Mouse (Mus musculus) hindlimb bud, embryonic 11.5 days (tissue): ENCODE measurements around the gene Gstm6.
A peak's percentile ranks its signal among the peaks of the same experiment; 100 is the strongest.

Source experiments
- DNase-seq: peaks from one replicate; pipeline ENCODE4 v3.0.0-alpha.2; 2012; ENCODE audit warnings: low read depth, low spot score; ENCODE audit errors: extremely low spot score

Gstm6 gene

DNA sequence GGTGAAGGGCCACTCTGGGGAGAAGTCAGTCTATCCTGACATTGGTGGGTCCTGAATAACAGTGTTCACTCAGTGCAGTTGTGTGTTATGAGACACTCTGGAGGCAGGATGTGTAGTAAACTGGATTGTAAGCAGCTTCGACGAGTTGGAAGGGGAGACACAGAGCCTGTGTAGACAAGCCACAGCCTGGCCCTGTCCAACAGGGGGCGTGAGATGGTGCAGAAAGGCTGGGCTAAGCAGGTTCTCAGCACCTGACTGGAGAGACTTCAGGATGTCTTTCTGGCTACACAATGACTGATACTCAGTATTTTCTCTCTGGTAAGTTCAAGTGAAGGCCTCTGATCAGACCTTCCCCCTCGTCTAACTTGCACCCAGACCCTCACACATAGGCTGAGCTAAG is 2.2 kb upstream of the Gstm6 start:
- DNase-seq, result no peak

DNA sequence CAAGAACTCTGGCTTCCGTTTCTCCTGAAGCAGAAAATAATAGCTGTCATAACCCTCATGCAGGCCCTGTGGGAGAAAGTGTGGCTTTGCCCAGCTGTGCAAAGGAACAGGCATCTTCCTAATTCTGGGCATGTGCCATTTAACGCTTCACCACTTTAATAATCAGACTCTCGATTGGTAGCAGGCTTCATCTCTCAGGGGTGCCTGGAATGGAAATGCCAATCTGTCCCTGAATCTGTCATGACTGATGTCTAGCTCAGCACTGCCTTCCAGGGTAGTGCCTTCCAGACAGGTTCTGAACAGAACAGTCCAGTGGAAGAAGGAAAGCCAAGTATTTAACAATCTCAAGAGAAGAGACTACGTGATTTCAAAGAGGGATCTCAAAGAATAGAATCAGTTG is 2.3 kb downstream of the Gstm6 start:
- no peak for DNase-seq

DNA sequence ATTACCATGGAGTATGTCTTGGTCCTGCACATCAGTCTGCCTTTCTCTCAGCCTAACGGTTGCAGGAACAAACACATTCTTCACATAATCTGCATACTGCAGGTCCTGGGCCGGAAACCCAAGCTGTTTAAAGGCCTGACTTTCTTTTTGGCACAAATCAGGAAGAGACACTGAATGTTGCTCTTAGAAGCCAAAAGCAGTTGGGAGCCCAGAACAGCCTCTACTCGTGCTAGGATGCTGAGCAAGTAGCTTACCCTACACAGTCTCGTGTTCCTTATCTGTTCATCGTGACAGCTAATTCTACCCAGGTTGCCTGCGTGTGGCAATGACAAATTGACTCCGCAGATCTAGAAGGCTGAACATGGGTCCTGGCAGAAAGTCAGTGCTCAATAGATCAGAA is 3.0 kb downstream of the Gstm6 start:
- DNase-seq, result no peak

- no peak for DNase-seq
These were observed 3.7 kb downstream of the Gstm6 start for GRCm38 (mm10) chr3:107939830-107940229.

DNA sequence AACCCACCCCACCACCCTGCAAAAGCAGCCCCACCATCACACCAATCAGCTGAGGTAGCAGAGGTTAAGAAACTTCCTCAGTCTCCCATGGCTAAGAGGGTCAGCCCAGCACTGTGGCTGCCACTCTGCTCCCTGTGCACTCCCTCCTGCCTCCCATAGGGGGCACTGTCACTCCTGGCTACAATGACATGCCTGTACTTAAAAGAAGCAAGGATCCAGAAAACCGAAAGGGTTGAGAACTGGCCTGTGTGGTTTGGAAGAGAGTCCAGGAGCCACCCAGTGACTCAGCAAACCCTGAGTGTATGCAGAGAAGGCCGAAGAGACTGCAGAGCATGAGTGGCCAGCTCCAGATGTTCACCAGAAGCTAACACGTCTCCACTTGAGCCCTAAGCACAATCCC is 4.1 kb downstream of the Gstm6 start:
- peak; percentile 31 for DNase-seq

DNA sequence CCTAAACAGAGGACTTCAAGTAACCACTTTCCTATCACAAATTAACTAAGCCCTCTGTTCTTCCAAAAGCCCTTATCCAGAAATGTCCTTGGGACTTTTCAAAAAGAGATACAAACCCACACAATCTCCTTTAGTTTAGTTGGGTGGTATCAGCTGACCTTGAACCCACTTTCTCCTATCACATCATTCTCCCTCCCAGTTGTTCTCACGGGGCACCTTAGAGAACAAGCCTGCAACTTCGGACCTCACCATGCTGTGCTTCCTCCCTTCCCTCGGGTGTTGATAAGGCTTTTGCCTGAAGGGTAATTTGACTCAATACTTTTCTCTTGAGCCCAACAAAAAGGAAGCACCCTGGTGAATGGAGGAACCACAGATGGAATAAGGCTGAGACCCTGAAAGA is 7.7 kb downstream of the Gstm6 start:
- DNase-seq, result no peak

DNA sequence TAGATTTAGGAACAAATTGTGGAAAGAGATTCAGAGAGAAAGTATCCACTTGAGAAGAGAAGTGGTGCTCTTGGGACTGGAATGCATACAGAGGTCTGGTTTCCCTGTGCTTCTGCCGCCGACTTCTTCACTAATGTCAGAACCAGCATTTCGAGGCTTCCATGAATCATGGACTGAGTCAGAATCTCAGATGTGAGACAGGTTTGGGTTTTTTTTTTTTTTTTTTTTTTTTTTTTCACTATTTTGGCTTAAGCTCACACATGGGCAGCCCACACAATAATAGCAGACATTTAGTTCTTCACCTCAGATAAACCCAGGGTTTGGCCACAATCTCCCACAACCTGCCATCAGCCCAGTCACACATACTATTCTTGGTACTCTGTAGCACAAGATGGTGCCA is 8.3 kb downstream of the Gstm6 start:
- DNase-seq, result no peak

DNA sequence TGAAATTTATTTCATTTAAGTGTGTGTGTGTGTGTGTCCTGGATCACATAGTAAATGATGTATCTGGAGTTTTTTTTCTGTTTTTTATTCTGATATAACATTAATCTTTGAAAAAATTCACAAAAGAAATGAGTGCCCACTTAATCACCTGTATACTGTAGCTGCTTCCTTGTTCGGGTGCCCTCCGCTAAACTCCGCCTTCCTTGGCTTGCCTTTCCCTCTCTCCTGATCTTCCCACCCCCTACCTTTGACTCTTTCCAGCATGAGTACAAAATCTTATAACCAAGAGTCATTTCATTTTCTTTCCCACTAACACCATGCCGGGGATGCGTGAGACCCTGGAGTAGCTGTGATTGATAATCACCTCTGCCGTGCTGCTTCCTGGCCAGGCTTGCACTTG is 11.4 kb downstream of the Gstm6 start:
- DNase-seq, result no peak

GRCm38 (mm10) chr3:107931670-107932069 is 11.9 kb downstream of the Gstm6 start, which contains the start of gene Gstm7:
TSS of gene Gstm7 (minus strand) at chr3:107931817.
- DNase-seq, result peak; percentile 87

DNA sequence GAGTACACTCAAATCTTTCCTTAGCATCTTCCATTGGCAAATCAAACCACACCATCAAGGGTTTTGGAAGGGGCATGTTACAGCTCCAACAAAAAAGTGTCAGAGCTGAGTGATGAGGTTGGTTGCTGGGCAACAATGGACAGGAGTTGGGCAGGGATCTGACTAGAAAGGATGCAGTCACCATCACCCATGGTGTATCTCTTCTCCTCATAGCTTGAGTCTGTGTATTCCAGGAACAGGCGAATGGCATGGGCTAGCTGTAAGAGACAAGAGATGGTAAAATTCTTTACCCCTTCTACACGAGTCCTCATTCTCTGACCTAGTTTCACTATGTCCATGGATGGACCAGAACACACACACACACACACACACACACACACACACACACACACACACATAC is 12.4 kb downstream of the Gstm6 start:
- DNase-seq, result no peak

DNA sequence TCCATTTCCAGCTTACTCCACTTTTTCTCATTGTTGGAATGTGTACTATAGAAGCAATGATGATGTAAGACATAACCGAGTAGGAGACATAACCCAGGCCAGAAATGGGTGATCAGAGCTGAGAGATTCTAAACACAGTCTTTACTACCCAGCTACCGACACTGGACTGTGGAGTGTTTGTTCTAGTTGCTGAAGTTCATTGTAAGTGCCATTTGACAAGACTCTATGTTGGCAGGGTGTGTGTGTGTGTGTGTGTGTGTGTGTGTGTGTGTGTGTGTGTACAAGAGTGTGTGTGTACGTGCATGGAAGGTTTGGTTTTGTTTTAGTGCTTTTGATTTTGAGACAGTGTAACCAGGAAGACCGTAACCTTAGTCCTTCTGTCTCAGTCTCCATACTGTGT is 13.8 kb downstream of the Gstm6 start:
- no peak for DNase-seq

DNA sequence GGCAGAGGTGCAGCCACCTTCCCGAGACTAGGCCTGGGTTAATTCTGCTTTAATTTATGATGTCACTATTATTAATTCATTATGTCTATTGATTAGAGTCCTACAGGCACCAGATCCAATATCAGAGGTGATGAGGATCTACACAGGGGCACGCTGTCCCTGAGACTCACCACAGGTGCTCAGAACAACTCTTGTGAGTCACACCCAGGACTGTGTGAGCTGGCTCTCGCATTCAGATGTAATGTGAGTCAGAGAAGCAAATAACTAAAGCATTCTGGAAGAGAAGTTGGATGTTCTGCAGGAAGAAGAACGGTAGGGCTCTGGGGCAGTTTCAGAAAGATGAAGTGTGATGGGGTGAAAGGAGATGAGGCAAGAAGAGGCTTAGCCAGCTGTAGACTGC is 14.3 kb downstream of the Gstm6 start:
- DNase-seq, result no peak

DNA sequence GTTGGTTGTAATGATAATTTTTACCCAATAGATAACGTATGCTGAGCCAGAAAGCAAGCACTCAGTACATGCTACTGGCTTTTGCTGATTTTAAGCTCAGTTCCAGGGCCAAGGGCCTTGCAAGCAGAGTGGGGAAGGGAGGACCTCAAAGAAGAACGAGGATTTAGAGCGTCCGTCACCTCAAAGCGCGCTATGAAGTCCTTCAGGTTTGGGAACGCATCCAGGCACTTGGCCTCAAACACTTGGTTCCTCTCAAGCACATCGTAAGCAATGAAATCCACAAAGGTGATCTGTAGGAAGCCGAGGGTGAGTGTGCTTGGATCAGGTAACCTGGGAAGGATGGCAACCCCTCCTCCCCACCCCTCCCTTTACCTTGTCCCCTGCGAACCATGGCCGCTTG is 14.9 kb downstream of the Gstm6 start:
- DNase-seq, result no peak

DNA sequence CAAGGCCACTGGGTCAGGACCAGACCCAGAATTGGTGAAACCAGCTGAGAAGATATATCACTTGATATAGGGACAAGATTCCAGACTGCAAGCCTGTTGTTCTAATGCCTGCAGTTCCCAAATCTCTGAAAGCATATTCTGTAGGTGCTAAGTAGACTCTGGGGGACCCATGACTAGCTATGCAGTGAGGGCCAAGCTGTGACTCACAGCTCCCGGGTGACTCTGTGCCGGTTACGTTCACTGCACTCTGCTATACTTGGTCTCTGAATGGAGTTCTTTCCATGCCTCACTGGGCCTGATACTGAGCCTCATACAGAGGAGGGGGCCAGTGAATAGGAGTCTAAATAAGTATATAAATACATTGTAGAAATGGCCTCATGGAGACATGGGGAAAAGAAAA is 15.7 kb downstream of the Gstm6 start:
- DNase-seq, result no peak

DNA sequence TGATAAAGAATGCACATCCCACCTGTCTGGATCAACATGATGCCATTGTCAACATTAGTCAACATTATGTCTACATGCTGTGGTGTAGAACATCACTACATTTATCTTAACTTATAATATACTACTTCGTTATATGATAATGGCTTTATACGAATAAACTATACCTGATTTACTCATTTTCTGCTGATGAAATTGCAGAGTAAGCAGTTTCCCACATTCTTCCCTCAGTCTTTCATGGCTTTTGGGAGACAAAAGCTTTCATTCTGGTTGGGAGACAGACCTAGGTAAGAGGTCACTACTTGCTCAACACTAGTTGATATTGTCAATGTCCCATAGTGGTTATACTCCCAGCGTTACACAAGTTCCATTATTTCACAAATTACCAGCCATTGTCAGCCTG is 18.2 kb downstream of the Gstm6 start:
- DNase-seq, result no peak

GRCm38 (mm10) chr3:107920348-107920747 is 23.2 kb downstream of the Gstm6 start:
- no peak for DNase-seq

DNA sequence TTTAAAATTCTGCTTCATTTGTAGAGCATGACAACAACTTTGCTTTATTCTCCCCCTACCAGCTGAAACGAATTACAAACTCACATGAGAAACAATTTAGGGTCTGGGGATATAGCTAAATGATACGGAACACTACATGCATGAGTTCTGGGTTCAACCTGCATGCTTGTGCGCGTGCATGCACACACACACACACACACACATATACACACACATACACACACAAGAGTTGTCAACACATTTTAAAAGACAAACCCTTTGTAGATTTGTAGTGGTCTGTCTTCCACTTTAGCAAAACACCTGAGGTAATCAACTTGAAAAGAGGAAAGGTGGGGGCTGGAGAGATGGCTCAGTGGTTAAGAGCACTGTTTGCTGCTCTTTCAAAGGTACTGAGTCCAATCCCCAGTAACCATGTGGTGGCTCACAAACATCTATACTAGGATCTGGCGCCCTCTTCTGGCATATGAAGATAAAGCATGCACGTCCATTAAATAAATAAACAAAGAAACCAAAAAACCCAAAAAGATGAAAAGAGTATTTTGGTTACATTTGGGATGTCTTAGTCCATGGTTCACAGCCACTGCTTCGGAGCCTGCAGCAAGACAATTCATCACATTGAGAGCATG is 25.7 kb downstream of the Gstm6 start:
- DNase-seq, result no peak

GRCm38 (mm10) chr3:107917097-107917496 is 26.5 kb downstream of the Gstm6 start:
- DNase-seq, result no peak

DNA sequence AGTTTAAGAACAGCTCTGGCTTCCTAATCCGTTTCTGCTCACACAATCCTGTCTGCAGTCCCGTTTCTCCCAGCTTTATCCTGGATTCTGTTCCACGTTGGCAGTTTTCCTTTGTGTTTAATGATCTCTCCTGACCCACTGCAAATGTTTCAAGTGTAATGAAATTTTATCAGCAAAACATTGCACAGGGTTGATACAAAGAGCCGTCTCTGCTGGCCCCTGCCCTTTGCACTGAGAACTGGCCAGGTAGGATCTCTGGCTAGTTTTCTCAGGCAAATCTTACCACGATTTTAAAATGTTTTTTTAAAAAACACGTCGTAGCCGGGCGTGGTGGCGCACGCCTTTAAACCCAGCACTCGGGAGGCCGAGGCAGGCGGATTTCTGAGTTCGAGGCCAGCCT is 26.9 kb downstream of the Gstm6 start:
- DNase-seq, result no peak

- no peak for DNase-seq
These were observed 37.6 kb downstream of the Gstm6 start for GRCm38 (mm10) chr3:107905942-107906341.

GRCm38 (mm10) chr3:107900955-107901673 is 42.4 kb downstream of the Gstm6 start:
- no peak for DNase-seq

DNA sequence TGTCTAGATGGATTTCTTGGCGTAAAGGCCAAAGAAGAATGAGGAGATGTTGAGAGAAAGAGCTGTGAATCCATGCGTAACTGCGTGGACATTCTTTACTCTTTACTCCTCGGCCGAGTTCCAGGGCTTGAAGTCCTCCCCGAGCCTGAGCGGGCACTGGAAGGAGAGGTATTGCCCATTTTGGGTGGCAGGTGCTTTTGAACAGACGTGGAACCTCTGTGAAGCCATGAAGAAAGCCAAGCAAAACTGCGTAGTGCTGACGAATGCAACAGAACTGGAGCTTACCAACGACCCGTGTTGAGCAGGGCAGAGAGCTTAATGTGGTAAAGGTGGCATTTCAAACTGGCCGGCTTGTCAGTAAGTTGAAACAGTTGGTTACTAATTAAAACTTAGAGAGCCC is 44.9 kb downstream of the Gstm6 start:
- DNase-seq, result no peak
